Mouse (Mus musculus) urinary bladder, adult 18-20 months (tissue): ENCODE measurements around the gene Fam89b.

Experiments used
- DNase-seq, 2 experiments: peaks; one replicate each; pipeline ENCODE4 v3.0.0; 2022; ENCODE audit warnings: low spot score in 2 of 2, mixed read lengths in 2 of 2

Gene Fam89b

GRCm38 (mm10) chr19:5740320-5741317 lies 11.2 kb upstream of the Fam89b start, which contains the start of gene Ltbp3:
Gene Ltbp3 (plus strand): TSS chr19:5740904.
- DNase-seq, result no peak

DNA sequence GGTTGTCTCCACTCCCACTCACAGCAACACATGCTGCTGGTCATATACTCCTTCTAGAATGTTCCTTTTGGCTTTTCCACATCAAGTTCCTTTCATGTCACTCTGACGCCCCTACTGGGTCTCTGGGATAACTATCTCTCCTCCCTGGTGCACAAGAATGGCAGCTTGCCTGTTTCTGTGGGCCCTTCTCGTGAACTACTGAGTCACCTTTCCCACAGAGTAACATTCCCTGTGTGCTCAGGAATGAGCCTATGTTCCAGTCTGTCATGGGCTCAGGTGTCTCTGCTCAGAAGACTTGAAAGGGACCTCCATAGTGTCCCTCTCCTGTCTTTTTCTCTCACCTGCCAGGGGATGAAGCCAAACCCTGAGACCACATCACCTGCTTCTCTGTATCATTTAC lies 10.0 kb upstream of the Fam89b start:
- no peak for DNase-seq

DNA sequence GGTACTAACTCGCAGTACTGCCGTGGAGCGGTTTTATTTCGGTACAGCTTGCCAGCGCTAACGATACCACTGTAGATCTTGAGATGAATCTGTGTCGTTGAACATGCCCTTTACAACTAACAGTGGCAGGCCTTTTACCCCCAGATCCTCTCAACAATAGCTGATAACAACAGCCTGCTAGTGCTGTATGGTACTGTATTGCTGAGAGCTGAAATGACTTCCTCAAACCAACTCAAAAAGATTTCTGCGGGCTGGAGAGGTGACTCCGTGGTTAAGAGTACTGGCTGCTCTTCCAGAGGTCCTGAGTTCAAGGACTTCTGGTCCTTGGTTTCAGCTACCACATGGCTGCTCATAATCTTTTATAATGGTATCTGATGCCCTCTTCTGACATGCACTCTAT lies 4.9 kb upstream of the Fam89b start:
- DNase-seq, result no peak

GRCm38 (mm10) chr19:5731264-5731978 lies 2.0 kb upstream of the Fam89b start:
- peak; percentile 87 to 89 for DNase-seq

- no peak for DNase-seq
Measured at GRCm38 (mm10) chr19:5730314-5731186, 1.1 kb upstream of the Fam89b start.

DNA sequence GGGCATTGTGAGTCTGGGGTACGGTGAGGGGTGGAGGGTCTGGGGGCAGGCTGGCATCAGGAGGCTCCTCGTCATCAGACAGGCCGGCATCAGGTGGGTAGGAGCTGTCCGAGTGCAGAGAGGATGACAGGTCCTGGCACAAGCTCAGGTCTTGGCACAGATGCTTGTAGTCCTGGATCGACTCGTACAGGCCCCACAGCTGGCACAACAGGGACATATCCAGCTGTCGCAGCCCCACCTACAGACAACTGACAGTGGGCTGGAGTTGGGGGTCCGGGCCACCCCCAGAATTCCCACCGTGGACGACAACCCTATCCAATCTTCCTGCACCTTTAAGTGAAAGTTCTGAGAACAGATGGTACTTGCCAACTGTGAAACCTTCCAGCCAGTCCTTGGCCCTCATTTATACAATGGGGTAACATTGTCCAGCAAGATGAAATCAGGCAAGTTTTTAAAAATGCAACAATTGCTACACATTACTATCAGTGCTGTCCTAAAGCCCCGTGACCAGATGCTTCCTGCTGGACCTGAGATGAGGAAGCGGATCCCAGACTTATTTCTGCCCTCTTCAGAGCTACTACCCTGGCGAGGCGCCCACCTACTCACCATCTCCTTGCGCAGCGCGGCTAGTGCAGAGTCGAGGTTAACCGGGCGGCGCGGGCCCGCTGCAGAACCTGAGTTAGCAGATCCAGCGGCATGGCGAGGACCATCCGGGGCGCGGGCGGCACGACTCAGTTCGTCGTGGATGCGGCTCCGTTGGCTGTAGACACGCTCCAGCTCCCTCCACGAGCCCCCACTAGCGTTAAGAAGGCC lies 616 bp downstream of the Fam89b start:
- no peak for DNase-seq

DNA sequence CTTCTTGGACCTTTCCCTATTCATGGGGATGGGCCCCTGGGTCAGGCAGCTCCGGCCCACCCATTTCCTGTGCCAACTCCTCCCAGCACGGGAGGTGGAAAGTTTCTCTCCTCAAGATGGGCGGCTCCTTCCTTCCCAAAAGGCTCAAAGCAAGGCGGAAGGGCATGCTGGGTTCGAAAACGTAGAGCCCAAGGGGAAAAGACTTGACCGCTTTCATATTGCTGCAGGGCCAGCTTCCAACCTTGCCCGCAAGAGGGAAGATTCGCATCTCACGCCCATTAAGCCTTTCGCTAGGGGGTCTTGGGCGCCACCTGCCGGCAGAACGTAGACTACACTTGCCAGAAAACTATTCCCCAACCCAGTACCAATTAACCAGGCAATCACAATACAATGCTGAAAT lies 1.8 kb downstream of the Fam89b start:
- DNase-seq, result peak; percentile 80 to 91

DNA sequence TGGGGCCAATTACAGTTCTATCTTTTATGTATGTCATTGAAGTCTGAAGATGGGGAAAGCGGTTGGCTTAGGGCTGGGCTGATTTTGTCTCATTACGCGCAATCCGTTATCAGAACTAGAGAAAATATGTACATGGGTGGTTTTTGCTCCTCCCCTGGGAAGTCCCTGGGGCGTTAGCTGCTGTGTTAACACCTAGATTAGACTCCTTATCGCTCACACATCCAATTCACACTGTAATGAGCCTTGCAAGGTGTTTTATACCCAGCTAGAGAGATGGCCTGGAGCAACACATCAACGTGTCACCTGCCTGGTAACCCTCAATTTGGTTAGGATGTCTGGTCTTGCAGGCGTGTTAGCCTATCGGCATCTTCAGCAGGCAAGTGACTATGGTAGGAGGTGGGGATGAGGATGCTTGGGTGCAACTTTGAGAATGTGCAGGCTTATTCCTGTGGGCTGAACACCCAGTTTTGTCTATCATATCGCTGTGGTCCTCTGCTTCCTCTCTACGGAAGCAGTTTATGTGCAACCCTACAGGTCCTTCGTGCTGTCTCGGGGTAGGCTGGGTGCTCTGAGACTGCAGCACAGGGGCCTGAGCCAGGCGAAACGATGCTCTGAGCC lies 2.4 kb downstream of the Fam89b start:
- no peak for DNase-seq

GRCm38 (mm10) chr19:5725767-5726515 lies 3.5 kb downstream of the Fam89b start, which contains the start of gene Ehbp1l1:
Gene Ehbp1l1 (minus strand): TSS chr19:5726317.
- DNase-seq, result peak; percentile 59 to 66

DNA sequence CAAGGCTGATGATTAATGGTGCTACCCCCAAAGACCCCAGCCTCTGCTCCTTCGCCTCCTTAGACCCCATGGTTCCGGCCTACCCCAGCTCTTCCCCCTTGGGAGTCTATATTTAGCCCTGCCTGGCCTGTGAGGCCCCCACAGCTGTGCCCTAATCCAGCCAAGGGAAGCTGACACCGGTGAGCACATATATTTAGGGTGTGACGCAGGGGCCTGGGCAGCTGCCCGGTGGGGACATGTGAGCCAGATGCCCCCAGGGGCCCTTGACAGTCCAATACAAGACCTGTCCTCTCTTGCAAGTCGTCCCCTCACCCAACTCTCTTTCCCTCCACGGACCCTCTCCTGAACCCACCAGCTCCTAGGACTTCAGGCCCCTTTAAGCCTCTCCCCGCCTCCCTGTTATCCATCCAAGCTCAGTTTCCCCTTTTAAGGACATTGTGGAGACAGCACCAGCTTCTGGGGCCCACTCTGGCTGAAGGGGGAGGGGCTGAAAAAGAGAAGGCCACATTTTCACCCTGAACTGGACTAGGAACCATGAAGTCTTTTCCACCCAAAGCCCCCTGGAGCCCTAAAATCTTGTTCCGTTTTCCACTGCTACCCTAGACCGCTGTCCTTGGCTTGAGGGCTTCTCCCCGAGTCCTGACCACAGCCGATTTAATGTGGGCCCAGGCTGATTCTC lies 4.3 kb downstream of the Fam89b start:
- no peak for DNase-seq

GRCm38 (mm10) chr19:5724549-5724941 lies 4.9 kb downstream of the Fam89b start:
- DNase-seq, result peak; percentile 61 to 81

DNA sequence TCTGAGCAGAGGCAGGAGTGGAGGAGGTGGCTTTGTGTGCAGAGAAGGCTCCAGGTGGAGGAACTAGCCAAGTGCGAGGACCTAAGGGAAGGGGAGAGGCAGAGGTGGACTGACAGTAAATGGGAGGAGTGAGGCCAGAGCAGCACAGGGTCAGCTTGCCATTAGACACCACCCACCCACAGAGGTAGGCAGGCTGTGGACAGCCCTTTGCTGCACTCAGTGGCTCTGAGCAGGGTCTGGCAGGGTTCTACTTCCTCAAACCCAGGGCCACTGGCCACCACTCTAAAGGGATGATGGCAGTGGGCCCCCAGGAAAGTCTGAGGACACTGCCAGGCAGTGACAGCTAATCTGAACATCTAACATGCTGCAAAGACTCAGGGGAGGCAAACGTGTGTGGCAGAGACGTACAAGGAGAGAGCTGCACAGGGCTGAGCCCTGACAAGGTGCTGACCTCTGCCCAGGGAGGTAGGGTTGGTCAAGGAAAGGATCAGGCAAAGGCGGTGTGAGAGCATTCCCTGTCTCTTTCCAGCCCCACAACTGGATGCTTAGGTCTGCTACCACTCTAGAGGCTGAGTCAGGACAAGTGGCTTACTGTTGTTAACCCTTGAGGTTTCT lies 5.4 kb downstream of the Fam89b start:
- DNase-seq, result no peak

DNA sequence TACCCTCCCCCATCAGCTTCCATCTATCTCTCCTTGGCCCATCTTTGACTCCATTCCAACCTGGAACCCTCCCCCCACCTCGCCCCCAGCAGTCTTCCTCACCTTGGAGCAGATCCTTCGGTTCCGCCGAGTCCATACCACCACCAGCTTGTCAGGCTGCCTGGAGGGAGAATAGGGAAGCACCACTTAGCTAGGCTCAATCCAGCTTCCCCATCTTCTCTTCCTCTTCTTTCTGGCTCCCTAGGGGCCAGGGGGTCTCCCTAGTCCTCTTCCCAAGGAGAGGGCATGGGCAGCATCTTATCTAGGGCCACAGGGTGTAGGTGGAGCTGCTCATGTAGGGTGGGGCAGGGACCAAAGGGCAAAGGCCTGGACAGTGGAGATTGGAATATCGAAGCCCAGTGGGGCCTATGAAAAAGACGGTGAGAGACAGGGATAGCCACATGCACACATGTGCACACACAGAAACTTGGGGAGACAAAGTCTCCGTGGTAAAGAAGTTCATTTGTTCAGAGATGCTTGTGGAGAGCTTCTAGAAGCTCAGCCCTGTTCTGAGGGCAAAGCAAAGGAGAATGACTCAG lies 6.5 kb downstream of the Fam89b start:
- no peak for DNase-seq

DNA sequence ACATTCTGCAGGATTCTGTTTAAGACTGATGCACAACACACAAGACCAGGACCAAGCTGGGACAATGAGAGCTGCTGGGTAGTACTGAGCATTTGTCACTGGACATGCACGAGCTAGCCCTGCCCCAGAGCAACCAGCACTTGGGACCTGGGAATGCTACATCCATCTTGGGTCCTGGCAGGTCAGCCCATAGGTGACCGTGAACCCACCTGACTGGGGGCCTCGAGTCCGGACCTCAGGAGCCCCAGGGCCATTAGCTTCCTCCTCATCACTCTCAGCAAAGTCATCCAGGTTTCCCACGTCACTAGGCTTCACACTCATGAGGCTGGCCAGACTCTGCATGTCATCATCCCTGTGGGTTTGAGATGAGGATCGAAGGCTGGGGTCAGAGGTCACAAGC lies 8.2 kb downstream of the Fam89b start:
- no peak for DNase-seq

DNA sequence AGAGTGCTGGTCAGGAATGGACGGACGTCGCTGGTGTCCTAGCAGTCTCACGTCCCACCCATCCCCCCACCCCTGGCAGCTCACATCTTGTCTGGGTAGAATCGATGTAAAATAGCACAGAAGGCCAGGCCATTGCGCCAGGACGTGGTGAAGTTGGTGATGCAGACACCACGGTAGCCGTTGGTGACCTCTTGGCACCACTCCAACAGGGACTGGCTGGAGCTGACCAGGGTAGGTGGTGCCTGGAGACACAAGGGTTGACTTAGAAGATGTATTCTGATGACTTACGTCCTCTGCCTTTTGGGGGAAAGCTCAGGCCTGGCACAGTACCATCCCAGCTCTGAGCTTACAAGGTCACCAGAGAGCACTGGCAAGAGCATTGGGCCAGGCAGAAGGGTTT lies 12.5 kb downstream of the Fam89b start:
- DNase-seq, result no peak

DNA sequence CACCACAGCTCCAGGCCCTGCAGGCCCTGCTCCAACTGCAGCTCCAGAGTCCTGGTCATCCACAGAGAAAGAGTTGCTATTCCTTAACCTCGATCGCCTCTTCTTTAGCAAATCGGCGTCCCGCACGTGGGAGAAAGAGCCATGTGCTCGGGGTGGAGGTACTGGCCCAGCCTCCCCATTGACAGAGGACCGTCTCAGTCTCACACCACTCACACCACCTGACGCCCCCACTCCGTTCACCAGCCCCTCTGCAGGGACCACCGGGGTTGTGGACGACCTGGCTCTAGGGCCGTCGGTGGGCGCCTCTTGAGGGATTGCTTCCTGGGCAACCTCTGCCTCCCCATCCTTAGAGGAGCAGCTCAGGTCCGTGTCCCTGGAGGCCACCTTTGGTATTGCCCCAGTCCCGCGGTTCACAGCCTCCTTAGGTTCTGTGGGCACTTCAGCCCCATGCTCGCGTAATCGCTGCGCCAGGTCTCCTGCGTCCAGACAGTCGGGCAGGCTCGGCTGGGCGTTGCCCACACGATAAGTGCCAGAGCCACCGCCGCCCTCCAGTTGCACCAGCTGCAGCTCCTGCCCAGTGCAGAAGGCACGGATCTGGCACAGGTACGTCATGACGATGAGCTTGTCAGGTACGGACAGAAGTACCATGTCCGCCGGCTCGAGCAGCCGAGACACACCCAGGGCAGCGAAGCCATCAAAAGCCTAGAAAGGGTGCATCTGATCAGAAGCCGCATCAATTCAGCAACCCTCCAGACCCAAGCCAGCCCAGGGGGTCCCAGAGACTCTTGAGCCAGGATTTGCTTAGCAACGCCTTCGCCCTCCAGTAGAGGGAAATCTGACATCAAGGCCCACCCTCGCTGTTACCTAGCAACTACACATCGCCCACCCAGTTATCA lies 13.4 kb downstream of the Fam89b start:
- no peak for DNase-seq

DNA sequence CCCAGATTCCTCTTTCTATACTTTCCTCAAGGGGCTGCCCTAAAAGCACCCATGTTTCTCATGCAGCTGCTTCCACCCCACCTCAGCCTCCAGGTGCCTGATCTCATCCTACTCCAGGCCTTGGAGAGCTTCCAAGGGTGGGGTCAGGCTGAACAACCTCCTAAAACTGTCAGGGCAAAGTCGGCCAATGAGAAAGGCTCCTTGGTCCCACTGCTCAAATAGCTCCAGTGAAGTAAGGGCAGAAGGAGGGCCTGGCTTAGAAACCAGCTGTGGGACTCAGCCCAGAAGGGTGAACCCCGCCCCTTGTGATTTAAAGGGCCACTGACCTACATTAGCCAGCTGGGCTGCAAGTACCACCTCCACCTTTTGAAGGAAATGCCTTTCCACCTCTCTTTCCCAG lies 15.7 kb downstream of the Fam89b start:
- DNase-seq, result peak in 1 of 2 experiments; percentile 71
